In genomic region chr17:24942453-24942852, GRCm38 (mm10) we compare ENCODE assay signal across 8 mouse cellular contexts. TPM values are rescaled to one million over a fixed set of nuclear protein-coding genes. Genes with fewer than 3 reads are reported as not detected.
DNase-seq lines count a peak whose midpoint lies in the region; ATAC-seq and TF ChIP-seq lines count a peak whose summit lies in the region.
"Not testable (repeated sequence)": the region's sequence is repeated elsewhere in the genome, so short reads cannot be mapped to it uniquely, and the experiment has no call there.

No protein-coding gene starts in this region.

- H3K36me3 ChIP-seq in heart, adult 2 months (ENCODE audit: control insufficient read depth, insufficient read depth, low read length) = not testable (repeated sequence)
- H3K36me3 ChIP-seq in kidney, embryonic 15.5 days = peaks cover 59% of the 10 kb centered on the region
- H3K36me3 ChIP-seq in liver, adult 2 months (ENCODE audit: control insufficient read depth, insufficient read depth, low read length) = peaks cover 14% of the 10 kb centered on the region
- peaks cover 42% of the 10 kb centered on the region for H3K36me3 ChIP-seq in midbrain, embryonic 14.5 days (ENCODE audit: control insufficient read depth, insufficient read depth, low read length)

- not testable (repeated sequence) for TF ChIP-seq EP300 in heart, adult 2 months (IDR thresholded peaks at IDR 0.05; ENCODE audit: insufficient read depth, low read depth, low read length)

- H3K9me3 ChIP-seq in kidney, embryonic 15.5 days (replicated peaks); midbrain, embryonic 14.5 days (ENCODE audit: control insufficient read depth, low read length): not testable (repeated sequence)

- not testable (repeated sequence) for H3K27me3 ChIP-seq in heart, adult 2 months (ENCODE audit: control insufficient read depth, insufficient read depth, low read length); kidney, embryonic 15.5 days; liver, adult 2 months (ENCODE audit: control insufficient read depth, insufficient read depth, low read length); midbrain, embryonic 14.5 days (ENCODE audit: control insufficient read depth, insufficient read depth, low read length)

- TF ChIP-seq CTCF in heart, adult 2 months (IDR thresholded peaks at IDR 0.05) = peak; percentile 85
- peak; percentile 66 for TF ChIP-seq CTCF in liver, adult 2 months (IDR thresholded peaks at IDR 0.05; ENCODE audit: low read depth, low read length)

- not testable (repeated sequence) for H3K27ac ChIP-seq in heart, adult 2 months; kidney, embryonic 15.5 days; liver, adult 2 months (replicated peaks; ENCODE audit: insufficient read depth, low read depth, low read length); midbrain, embryonic 14.5 days (replicated peaks; ENCODE audit: low read depth, low read length)

- H3K4me3 ChIP-seq in heart, adult 2 months; kidney, embryonic 15.5 days (replicated peaks); liver, adult 2 months (ENCODE audit: insufficient read depth, low read depth, low read length); midbrain, embryonic 14.5 days (replicated peaks; ENCODE audit: low read depth, low read length): not testable (repeated sequence)

- intact Hi-C loops in heart, adult 2 months (cut with DNase I) = loop anchor here (5.0 to 10.0 kb wide), 2 partner anchors 340 to 422 kb away; partner anchors contain the start of genes Tpsb2 and Tpsg1

- DNase-seq in adipocyte (ENCODE audit: low spot score) = peak; percentile 28
- DNase-seq in heart, adult 2 months = peak; percentile 31 to 60
- peak; percentile 21 for DNase-seq in liver, adult 2 months (ENCODE audit: extremely low read depth, low read depth, low spot score)
- peak; percentile 32 for DNase-seq in midbrain, embryonic 14.5 days
- peak; percentile 26 for DNase-seq in spleen, adult 12 weeks (ENCODE audit: low spot score)
- peak; percentile 22 to 35 for DNase-seq in urinary bladder, postnatal 36 days (ENCODE audit: low spot score in 2 of 2)

- not testable (repeated sequence) for H3K79me2 ChIP-seq in heart, adult 2 months (replicated peaks; ENCODE audit: control insufficient read depth, insufficient read depth, low read length); liver, adult 2 months (ENCODE audit: control insufficient read depth, insufficient read depth, low read length)

- not testable (repeated sequence) for H3K4me1 ChIP-seq in heart, adult 2 months (ENCODE audit: control insufficient read depth, insufficient read depth, low read length); kidney, embryonic 15.5 days; liver, adult 2 months (ENCODE audit: control insufficient read depth, insufficient read depth, low read length); midbrain, embryonic 14.5 days (ENCODE audit: control insufficient read depth, insufficient read depth, low read length)

- TF ChIP-seq POLR2A in heart, adult 2 months (IDR thresholded peaks at IDR 0.05; ENCODE audit: insufficient read depth, low read depth, low read length); liver, adult 2 months (IDR thresholded peaks at IDR 0.05; ENCODE audit: extremely low read depth, insufficient read depth, low read length): not testable (repeated sequence)

- not testable (repeated sequence) for H3K9ac ChIP-seq in heart, adult 2 months (ENCODE audit: low read depth, low read length); kidney, embryonic 15.5 days; liver, adult 2 months (ENCODE audit: low read depth, low read length); midbrain, embryonic 14.5 days (replicated peaks; ENCODE audit: low read length)

- peak; percentile 87 for ATAC-seq in common myeloid progenitor, adult 5-6 weeks (replicated peaks; ENCODE audit: low read depth, poor library complexity, severe bottlenecking)
- 0 out of 2 replicates have a peak, but pooled peaks have one; percentile 66 for ATAC-seq in kidney, embryonic 15.5 days (replicated peaks; ENCODE audit: low FRiP score)
- not testable (repeated sequence) for ATAC-seq in midbrain, embryonic 14.5 days (ENCODE audit: low FRiP score, low TSS enrichment)

- H3K4me2 ChIP-seq in kidney, embryonic 15.5 days; midbrain, embryonic 14.5 days (ENCODE audit: low read length): not testable (repeated sequence)

- 0% methylated on average over 2 of the region's 2 CpGs for whole genome bisulfite sequencing in heart, adult 2 months
- WGBS in kidney, embryonic 15.5 days = 15% methylated on average over 2 of the region's 2 CpGs
- 1% methylated on average over 2 of the region's 2 CpGs for WGBS in liver, adult 2 months
- WGBS in midbrain, embryonic 14.5 days = 11% methylated on average over 2 of the region's 2 CpGs

RNA-seq across cellular contexts. Expression of gene Mapk8ip3, which starts 5.7 kb away (rescaled TPM):
- 21.0 and 33.2 TPM in 2 replicates for total RNA-seq in common myeloid progenitor, adult 5-6 weeks (2017)
- 10 to 100 TPM; 60.0 to 67.9 TPM for total RNA-seq in heart, adult 2 months (2021)
- 74.4 and 105 TPM in 2 replicates for polyA plus RNA-seq in heart, adult 2 months (2012; rRNA removed)
- 24.3 and 31.1 TPM in 2 replicates for polyA plus RNA-seq in kidney, embryonic 15.5 days (2015; fragmentation: Nextera tagmentation; extraction: Ambion mirVana)
- total RNA-seq in liver, adult 2 months (2014; rRNA removed) = 11.7 and 16.1 TPM in 2 replicates
- polyA plus RNA-seq in liver, adult 2 months (2012; rRNA removed) = 23.2 and 51.4 TPM in 2 replicates
- 83.3 and 86.1 TPM in 2 replicates for polyA plus RNA-seq in midbrain, embryonic 14.5 days (2014; fragmentation: Nextera tagmentation; extraction: Ambion mirVana)

RNA-seq across cellular contexts. Expression of gene Jpt2, which starts 18.0 kb away (rescaled TPM):
- total RNA-seq in common myeloid progenitor, adult 5-6 weeks (2017) = 89.7 and 100 TPM in 2 replicates
- total RNA-seq in heart, adult 2 months (2021) = 1 to 10 TPM; 9.2 TPM
- polyA plus RNA-seq in heart, adult 2 months (2012; rRNA removed) = 4.3 and 5.7 TPM in 2 replicates
- 219 and 228 TPM in 2 replicates for polyA plus RNA-seq in kidney, embryonic 15.5 days (2015; fragmentation: Nextera tagmentation; extraction: Ambion mirVana)
- total RNA-seq in liver, adult 2 months (2014; rRNA removed) = 29.0 and 34.3 TPM in 2 replicates
- 12.1 and 12.2 TPM in 2 replicates for polyA plus RNA-seq in liver, adult 2 months (2012; rRNA removed)
- polyA plus RNA-seq in midbrain, embryonic 14.5 days (2014; fragmentation: Nextera tagmentation; extraction: Ambion mirVana) = 66.9 and 71.0 TPM in 2 replicates

RNA-seq across cellular contexts. Expression of gene Nme3, which starts 46.2 kb away (rescaled TPM):
- 35.0 and 36.0 TPM in 2 replicates for total RNA-seq in common myeloid progenitor, adult 5-6 weeks (2017)
- 10 to 100 TPM; 30.7 to 37.7 TPM for total RNA-seq in heart, adult 2 months (2021)
- 46.4 and 55.2 TPM in 2 replicates for polyA plus RNA-seq in heart, adult 2 months (2012; rRNA removed)
- polyA plus RNA-seq in kidney, embryonic 15.5 days (2015; fragmentation: Nextera tagmentation; extraction: Ambion mirVana) = 77.2 and 80.0 TPM in 2 replicates
- total RNA-seq in liver, adult 2 months (2014; rRNA removed) = 46.6 and 49.1 TPM in 2 replicates
- polyA plus RNA-seq in liver, adult 2 months (2012; rRNA removed) = 69.7 and 72.3 TPM in 2 replicates
- polyA plus RNA-seq in midbrain, embryonic 14.5 days (2014; fragmentation: Nextera tagmentation; extraction: Ambion mirVana) = 77.4 and 112 TPM in 2 replicates

RNA-seq across cellular contexts. Expression of gene Mrps34, which starts 47.5 kb away (rescaled TPM):
- total RNA-seq in common myeloid progenitor, adult 5-6 weeks (2017) = 21.6 and 22.0 TPM in 2 replicates
- total RNA-seq in heart, adult 2 months (2021) = 100 to 1,000 TPM in 1 of 2 experiments, 10 to 100 TPM in 1; 95.6 to 102 TPM
- 102 and 133 TPM in 2 replicates for polyA plus RNA-seq in heart, adult 2 months (2012; rRNA removed)
- polyA plus RNA-seq in kidney, embryonic 15.5 days (2015; fragmentation: Nextera tagmentation; extraction: Ambion mirVana) = 94.0 and 105 TPM in 2 replicates
- total RNA-seq in liver, adult 2 months (2014; rRNA removed) = 47.5 and 53.7 TPM in 2 replicates
- 124 and 149 TPM in 2 replicates for polyA plus RNA-seq in liver, adult 2 months (2012; rRNA removed)
- polyA plus RNA-seq in midbrain, embryonic 14.5 days (2014; fragmentation: Nextera tagmentation; extraction: Ambion mirVana) = 74.7 and 86.7 TPM in 2 replicates

RNA-seq across cellular contexts. Expression of gene Eme2, which starts 47.6 kb away (rescaled TPM):
- 9.2 and 22.7 TPM in 2 replicates for total RNA-seq in common myeloid progenitor, adult 5-6 weeks (2017)
- 10 to 100 TPM; 16.9 to 18.3 TPM for total RNA-seq in heart, adult 2 months (2021)
- polyA plus RNA-seq in heart, adult 2 months (2012; rRNA removed) = 19.3 and 20.3 TPM in 2 replicates
- polyA plus RNA-seq in kidney, embryonic 15.5 days (2015; fragmentation: Nextera tagmentation; extraction: Ambion mirVana) = 31.5 and 33.1 TPM in 2 replicates
- 19.5 and 20.5 TPM in 2 replicates for total RNA-seq in liver, adult 2 months (2014; rRNA removed)
- 21.0 and 31.2 TPM in 2 replicates for polyA plus RNA-seq in liver, adult 2 months (2012; rRNA removed)
- 21.6 and 26.9 TPM in 2 replicates for polyA plus RNA-seq in midbrain, embryonic 14.5 days (2014; fragmentation: Nextera tagmentation; extraction: Ambion mirVana)
